Mouse (Mus musculus): ENCODE data around the gene Nedd9.

Nedd9 gene

DNA sequence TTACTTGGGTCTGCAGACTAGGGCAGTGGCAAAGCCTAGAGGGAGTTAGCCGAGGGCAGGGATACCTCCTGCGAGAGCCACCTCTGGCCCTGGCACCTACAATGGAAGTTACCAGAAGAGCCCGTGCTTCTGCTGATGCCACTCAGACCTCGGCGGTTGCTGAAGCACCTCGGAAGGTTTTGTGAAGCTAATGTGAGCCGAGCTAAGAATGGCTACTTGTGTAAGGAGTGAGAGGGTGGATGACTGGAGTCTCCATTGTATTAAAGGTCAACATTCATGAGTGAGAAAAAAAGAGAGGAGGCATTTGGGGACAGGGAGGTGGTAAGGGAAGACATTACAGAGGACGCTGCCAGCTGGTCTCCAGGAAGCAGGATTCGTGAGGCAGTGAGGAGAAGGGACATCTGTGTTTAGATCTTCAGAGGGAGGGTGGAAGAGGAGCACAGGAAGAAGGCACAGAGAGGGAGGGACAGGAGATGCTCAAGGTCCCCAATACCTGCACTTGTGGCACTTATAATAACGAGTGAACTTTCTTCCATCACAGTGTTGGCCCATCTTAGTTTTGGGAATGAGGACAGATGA is 78.7 kb downstream of the Nedd9 start:
- DNase-seq: no peak

DNA sequence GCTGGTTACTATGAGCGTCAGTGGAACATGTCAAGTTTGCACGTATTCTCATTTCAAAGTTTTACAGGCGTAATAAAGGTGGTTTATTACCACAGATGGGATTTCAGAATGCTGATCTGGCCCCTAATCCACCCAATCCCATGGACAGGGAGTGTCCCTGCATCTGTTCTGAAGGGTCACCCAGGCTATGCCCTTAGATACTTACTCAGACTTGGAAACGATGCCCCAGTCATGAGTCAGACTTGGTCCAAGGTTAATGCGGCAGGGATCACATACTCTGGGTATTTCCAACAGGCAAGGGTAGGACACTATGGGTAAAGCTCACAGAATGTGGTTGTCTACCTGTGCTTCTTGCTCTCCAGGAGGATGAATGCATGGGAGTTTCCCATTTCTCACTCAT is 82.2 kb downstream of the Nedd9 start:
- no peak for DNase-seq

DNA sequence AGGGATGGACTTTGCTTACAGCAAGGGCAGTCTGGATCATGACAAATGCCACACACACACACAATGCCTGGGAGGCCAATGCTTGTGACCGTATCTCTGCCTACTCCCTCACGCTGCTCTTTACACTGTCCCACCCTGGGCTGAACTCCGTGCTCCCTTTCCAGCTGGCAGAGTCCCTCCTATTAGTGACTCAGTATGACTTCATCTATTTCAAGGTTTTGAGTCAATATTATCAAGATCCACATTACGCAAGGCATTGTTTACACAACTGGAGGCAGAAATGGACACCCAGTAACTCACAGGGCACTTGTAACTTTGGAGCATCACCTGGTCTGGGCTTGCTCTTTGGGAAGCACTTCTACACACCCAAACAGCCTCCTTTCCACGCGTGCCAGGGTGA is 83.3 kb downstream of the Nedd9 start:
- DNase-seq: no peak

DNA sequence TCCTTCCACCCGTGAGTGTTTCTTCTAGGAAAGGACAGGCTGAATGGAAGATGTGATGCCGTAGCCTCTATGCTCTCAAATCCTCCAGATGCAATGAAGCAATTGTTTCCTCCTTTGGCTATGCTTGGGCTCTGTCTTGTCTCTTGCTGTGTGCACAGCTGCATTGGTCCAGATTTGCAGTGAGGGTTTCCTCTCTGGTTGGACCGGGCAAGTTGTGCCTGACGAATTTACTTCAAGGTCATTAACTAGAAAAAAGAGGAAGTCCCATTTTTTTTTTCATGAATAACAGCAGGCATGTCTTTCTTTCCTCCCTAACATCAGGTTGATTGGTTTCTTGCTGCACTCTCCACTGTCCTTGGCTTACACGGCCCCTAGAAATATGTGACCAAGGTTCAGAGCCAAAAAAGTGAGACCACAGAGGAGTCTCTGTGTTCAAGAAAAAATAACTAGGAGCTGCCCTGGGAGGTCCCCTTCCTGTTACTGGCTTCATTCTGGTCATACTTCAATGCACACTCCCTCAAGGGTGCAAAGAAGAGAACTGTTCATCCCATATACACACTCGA is 84.6 kb downstream of the Nedd9 start:
- no peak for DNase-seq

DNA sequence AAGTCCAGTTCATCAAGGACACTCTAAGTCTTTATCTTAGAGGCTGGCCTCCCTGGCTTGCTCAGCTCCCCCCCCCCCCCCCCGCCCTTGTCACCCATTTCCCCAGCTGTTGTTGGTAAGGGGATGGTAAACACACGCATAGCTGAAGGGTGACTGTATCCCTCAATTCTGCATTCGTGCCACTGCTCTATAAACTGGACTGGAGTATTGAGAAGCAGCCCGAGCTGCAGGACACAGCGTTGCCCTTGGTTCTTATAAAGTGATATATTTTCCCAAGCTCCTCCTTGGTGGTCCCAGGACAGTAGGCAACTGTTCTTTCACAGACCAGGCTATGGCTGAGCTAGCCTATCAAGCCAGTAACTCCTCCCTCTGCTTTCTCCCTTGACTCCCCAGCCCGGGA is 85.4 kb downstream of the Nedd9 start:
- DNase-seq: no peak

DNA sequence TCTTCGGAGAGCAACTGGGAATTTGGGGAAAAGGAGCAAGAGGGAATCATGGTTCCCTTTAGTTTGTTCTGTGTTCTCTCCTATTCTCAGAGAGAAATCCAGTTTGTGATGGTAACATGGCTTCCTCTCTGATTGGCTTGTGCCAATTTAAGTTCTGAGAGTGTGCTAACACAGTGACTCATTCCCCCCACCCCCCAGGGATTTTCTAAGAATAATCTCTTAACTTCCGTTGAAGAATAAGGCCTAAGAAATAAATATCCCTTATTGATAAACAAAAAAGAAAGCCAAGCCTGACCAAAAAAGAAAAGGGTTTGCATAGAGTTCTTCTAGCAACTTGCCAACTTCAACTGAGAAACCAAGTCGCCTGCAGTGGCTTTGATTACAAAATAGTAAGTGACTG is 86.9 kb downstream of the Nedd9 start:
- DNase-seq: no peak

DNA sequence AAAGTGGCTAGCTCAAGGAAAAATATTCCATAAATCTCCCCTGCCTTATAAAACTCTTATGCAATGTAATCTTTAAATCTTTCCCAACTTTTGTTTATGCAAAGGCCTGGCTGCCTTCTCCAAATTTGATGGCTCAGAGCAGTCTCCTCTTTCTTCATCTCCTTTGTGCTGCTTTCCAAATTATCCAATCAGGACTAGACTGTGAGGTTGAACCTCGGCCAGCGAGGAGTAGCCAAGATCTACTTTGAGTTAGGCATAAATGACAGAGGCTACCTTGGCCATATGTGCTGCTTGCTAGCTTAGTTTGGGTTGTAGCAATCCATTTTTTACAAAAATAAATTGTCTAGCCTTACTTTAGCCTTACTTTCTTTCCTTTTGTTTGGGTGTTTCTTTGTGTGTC is 95.0 kb downstream of the Nedd9 start:
- DNase-seq: no peak

DNA sequence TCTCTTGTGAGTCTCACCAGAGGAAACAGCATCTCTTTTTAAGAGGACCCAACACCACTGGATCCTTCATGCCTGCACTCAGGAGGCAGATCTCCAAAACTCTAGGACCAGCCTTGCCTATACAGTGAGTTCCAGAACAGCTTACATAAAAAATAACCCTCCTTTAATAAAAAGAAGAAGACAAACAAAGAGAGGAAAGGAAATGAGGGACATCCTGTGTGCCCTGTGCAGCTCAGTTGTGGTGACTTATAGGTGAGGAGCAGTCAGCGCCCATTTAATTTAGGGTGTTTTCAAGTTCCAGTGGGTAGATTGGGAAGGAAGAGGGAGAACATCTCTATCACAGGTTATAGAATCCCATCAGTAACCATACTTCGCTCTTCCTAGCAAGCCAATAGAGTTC is 96.5 kb downstream of the Nedd9 start:
- no peak for DNase-seq

DNA sequence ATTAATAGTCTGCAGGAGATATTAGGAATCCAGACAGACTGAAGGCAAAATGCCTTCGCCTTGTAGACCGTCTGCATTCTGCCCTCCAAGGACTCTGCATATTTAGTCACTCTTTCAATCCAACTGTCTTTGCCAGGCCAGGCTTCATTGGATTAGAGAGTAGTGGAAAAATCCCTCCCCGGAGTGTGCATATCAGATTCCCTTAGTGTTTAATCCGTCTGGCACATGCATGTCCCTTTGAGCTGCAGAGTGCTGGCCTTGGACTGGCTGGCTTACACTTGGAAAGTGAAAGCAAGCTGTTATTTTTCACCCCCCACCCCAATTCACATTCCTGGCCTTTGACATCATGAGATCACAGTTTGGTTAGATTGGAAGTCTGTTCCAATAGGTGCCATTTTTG is 100.6 kb downstream of the Nedd9 start:
- peak; percentile 33 for DNase-seq

DNA sequence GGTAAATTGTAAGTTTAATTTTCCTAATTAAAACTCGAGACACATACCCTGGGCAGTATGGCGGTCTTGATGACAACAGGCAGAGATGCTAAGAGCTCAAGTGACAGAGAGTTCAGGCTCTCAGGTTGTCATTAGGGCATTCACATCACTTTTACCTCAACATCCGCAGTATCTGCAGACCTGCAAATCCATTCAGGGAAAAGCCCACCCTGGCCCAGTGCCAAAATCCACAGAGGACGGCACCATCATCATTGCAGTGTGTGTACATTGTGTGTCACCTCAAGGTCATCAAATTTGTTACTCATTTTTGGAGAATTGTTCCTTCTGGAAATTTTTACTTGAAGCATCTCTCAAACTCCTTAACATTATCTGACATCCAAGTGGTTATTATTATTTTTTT is 102.3 kb downstream of the Nedd9 start:
- no peak for DNase-seq

DNA sequence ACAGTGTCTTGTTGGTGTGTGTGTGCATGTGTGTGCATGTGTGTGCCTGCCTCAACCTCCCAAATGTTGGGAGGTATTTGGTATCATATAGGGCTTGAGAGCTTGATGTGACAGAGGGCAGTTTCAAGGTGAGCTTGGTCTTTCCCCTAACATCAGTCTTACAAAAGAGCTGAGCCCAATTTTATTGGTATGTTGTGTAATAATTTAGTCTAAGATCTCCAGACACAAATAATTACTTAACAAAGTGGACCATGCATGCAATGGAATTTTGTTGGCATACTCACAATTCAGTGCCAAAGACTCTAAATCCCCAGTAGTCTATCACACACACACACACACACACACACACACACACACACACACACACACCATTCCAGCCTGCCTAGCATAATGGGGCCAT is 104.5 kb downstream of the Nedd9 start:
- no peak for DNase-seq

DNA sequence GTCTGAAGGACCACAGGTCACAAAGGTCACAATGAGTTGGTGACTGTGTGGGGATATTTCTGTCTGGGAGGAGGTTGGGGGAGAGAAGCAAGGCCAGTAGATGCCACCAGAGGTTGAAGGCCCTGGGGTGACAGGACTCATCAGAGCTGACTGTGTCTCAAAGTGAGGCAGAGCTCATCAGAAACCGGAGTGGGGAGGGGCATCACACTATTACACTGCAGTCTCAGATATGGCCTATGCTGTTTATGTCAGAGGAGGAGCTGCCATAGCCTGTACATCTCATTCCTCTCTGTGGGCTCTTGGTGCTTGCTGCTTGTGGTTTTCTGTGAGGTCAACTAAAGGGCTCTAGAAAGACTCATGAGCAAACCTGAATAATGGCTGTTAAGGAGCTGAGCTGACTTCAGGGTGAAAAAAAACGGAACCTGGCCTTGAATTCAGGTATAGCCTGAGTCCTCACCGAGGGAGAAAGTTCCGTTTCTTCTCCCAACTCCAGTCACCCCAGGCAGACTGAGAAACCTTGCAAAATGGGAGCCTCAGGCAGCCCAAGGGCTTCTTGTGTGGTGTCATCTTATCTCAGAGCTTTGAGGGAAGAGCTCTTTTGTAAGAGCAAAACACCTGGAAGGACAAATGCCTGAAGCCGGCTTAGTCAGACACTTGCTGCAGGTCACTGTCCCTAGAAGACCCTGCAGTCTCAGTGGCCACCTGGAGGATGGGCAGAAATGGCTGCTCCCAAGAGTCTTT is 105.2 kb downstream of the Nedd9 start:
- DNase-seq: no peak

DNA sequence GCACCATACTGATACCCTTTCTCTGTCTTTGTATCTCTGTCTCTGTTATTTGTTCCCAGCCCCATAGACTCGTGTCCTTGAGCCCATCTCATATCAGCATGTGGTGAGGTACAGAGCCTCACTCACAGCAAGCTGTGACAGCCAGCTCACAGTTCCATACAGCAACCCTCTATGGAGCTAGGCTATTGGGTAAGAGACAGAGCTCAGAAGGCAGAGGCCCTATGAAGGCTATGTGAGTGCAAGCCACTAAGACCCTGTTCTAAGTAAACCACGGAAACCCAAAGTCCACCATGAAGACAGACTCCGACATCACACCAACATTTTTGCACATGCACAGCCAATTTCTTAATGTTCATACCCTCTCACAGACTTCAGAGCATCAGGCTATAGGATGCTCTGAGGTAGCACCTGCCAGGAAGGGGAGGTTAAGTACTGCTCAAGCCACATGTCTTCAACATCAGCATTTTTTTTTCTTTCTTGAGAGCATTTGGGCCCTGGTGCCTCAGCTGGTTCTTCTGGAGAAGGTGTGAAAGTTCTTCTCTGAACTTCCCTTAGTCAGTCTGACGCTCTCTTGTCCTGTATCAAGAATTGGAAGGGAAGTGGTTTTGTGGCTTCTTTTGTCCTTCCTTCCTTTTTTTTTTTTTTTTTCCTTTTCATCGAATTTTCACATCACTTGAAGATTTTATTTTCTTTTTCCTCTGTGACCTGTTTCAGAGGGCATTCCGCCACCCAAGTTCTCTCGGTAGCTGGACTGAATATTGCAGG is 105.9 kb downstream of the Nedd9 start:
- DNase-seq: no peak

DNA sequence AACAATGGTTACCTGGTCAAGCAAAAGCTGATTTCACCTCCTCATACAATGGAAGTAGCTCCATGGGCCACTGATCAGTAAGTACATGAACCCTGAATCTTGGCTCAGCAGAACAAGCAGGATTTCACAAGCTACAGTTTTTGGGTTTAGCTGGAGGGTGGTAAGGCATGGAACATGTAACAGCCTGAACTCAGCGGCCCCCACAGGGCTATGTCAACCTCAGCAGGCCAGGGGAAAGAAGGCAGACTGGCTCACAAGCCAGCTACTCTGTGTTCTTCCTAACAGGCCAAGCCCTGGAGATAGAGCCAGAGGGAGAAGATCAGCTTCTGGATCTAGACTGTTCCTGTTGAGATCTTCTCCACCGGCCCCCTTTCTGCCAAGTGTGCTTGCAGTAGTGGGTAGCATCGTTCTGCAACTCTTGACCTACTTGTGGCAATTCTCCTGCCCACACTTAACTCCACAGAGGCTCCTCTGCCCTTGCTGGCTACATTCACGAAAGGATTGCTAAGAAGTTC is 107.2 kb downstream of the Nedd9 start:
- DNase-seq: no peak

DNA sequence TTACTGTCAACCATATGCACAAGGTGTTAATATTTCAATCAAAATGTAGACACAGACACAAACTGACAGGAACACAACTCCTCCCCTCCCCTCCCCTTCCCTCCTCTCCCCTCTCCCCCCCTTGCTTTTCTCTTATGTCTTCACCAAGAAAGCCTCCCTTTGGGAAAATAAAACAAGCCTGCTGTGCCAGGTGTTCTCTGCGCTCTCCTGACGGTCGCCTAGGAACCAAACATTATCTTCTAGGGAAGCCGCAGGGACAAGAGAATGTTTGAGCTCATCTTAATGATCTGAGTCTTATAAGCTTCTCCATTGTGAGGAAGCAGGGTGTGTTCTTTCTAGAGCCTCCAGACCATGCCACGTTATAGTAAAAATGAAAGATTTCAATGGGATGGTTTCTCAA is 108.7 kb downstream of the Nedd9 start:
- DNase-seq: no peak

DNA sequence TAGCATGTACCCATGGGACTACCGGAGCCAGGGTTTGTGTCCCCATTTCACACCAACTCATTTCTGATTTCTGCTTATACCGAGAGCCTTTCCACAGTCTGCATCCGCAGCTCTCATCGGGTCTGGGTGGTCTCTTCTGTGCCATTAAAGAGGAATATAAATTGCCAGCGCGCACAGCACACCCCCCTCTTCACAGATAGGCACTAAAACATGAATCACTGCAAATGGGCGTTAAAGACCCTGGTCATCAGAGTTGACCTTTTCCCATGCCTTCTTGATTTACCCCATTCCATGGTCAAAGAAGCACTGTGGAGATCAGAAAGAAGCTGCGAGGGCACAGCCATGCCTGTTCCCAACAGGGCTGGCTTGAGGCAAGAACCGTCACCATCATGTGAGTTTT is 109.3 kb downstream of the Nedd9 start:
- DNase-seq: no peak

DNA sequence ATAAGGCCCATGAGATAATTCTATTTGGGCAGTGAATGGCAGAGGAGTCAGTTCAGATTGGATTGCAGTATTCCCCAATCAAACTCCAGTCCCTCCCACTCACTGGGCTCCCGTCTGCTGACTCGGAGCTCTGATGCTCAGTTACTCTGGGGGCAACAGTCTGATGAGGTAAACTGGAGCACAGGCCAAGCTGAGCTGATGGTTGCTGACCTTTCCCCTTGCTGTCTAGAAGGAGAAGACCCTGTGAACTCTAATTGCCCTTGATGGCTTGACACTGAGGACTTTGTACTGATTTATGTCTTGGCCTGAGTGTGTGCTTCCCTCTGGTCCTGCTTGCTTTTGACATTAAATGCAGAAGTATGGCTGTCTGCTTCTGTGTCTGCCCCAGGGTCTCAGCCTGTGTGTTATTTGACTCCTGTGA is 110.1 kb downstream of the Nedd9 start:
- DNase-seq: peak; percentile 34

DNA sequence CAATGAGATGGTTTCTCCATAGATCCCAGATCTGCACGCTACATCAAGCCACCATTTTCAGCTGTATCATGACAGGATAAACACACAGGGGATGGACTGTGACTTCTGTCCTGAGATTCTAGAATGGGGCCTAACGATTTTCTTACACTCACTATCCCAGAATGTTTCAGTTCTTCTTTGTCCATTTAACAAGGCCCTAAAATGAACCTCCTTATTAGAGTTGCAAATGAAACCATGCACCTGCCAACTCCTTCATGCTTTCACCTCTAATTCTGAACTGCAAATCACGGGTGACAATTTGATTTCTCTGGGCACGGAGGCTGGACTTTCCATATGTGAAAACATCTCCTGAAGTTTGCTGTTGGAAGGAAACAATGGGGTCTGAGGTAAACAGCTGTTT is 111.1 kb downstream of the Nedd9 start:
- DNase-seq: no peak

DNA sequence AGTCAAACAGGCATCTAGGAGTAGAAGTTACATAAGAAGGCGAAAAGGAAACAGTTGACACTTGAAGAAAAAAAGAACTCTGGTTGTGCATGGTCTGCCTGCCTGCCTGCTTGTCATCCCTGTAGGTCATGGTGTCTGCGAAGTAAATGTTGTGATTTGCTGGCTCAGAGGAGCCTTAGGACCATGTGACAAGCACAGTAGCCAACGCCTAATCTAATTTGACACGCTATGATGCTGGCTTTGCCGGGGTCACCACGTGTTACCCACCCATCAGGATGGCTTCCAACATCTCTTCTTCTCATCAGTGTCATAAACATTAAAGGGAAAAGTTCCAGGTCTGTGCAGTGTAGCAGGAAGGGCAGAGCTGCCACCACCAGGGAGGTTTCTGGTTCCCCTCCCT is 111.5 kb downstream of the Nedd9 start:
- no peak for DNase-seq

DNA sequence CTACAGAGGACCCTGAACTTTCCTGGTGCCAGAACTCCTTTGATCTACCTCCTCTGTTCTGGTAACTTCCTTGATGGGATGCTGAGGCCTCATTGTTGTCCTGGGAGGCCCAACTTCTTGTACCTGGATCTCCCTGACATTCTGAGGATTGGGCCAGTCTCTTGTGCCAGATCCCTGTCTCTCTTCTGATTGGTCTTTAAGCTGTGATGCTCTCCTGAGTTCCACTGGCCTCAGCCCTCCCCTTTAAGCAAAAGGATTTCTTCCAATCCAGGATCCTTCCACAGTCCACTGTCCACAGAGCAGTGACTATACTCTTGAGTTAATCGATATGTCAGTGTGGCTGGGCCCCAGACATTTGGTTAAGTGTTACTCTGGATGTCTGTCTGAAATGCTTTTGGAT is 112.3 kb downstream of the Nedd9 start:
- no peak for DNase-seq

DNA sequence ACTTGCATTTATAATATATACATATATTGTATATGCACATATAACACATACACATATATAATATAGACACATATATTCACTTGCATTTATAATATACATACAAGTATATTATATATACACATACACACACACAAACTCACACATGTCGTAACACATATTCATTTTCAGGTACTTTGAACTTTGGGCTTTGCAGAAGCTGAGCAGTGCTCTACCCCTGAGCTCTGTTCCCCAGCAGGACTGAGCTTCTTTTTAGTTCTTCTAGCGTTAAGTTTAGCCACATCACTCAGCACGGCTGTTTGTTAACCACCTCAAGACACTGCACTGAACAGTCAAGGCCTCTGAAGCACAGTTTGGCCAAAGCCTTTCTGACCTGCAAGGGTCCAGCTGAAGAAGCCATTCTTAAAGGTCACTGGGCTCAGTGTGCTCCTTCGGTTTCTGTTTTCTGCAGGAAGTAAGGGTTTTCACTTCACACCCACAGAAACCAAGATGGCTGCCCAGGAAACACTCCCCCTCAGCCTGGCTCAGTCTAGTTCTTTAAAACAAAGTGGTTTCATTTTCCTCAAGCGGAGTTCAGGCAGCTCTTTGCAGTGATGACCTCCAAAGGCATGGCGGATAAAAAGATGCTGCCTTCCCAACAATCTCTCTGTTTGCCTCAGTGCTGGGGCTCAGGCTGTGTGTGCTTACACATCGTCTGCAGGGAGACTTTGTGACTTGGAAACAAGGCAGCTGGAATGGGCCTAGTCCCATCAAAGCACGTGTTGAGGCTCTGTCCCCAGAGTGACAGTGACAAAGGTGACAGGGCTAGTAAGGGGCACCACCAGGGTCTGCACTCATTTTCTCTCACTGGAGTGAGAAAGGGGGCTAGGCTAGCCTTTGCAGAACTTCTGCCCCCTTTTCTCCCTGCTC is 114.4 kb downstream of the Nedd9 start:
- no peak for DNase-seq

DNA sequence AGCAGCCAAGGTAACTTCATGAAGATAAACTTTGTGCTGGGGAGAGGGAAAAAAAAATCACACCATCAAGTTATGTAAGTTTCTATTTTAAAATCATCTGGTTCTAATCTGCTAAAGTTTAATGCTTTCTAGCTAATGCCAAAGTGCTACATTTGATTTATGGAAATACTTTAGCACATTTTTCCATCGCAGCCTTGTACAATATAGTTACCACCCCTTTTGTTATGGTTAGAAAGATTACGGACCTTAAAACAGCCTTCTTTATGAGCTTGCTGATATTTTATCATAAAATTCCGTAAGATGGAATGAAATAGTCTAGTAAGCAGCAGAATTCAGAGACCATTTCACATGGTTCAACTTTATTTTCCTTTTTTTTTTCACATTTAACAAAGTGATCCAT is 115.6 kb downstream of the Nedd9 start:
- DNase-seq: no peak

DNA sequence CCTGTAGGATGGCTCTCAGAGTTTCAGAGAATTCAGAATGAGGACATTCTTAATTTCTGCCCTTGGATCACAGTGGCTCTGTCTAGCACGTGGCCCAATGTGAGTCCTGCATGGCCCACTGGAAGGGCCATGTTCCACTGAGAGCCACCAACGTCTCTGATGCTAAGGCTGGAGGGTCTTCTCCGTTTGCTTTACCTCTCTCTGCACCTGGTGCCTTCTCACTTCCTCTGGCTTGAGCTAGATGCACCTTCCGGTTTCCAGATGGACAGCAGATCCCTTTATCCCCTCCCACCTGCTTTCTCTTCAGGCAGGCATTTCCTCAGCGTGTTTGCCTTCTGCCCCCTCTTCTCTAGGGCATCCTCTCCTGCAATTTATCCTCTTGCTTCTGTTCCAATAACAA is 118.5 kb downstream of the Nedd9 start:
- DNase-seq: no peak
